Mouse (Mus musculus) forebrain, embryonic 14.5 days (tissue): ENCODE results near the gene Olfr94. TPM values are rescaled to one million over a fixed set of nuclear protein-coding genes. Genes with fewer than 3 reads are reported as not detected.
A peak's percentile ranks its signal among the peaks of the same experiment; 100 is the strongest.

Source experiments
- ATAC-seq: fragments of 200-750 bp; cut with Nextera tagmentation; 2 replicates; pipeline ENCODE4 v1.8.0; 2017; ENCODE audit warnings: mild to moderate bottlenecking, moderate library complexity
- DNase-seq: peaks from one replicate; pipeline ENCODE4 v3.0.0-alpha.2; 2015; ENCODE audit warnings: low spot score
- H3K27ac ChIP-seq: fragments of 300-500 bp; sonication (generic); 2 replicates; pipeline ENCODE4 v1.5.1; 2014; ENCODE audit warnings: low read depth, mild to moderate bottlenecking, control low read depth, low read length, moderate library complexity
- H3K27me3 ChIP-seq: fragments of 300-500 bp; sonication (generic); replicated peaks from 2 replicates; pipeline ENCODE4 v1.6.1; 2014; ENCODE audit warnings: low read length, control low read depth, mixed read lengths; ENCODE audit not compliant: control insufficient read depth, insufficient read depth
- H3K36me3 ChIP-seq: fragments of 300-500 bp; sonication (generic); 2 replicates; pipeline ENCODE4 v1.6.1; 2014; ENCODE audit warnings: low read length, control low read depth; ENCODE audit not compliant: control insufficient read depth, insufficient read depth
- H3K4me1 ChIP-seq: fragments of 300-500 bp; sonication (generic); 2 replicates; pipeline ENCODE4 v1.6.1; 2014; ENCODE audit warnings: antibody characterized with exemption, low read length, control low read depth; ENCODE audit not compliant: control insufficient read depth, insufficient read depth
- H3K4me2 ChIP-seq: fragments of 300-500 bp; sonication (generic); 2 replicates; pipeline ENCODE4 v1.6.1; 2014; ENCODE audit warnings: mild to moderate bottlenecking, control low read depth, low read length
- H3K4me3 ChIP-seq: fragments of 300-500 bp; sonication (generic); 2 replicates; pipeline ENCODE4 v1.5.1; 2014; ENCODE audit warnings: low read depth, low read length, control low read depth
- H3K9ac ChIP-seq: fragments of 300-500 bp; sonication (generic); 2 replicates; pipeline ENCODE4 v1.6.1; 2014; ENCODE audit warnings: mild to moderate bottlenecking, low read length, control low read depth, moderate library complexity
- H3K9me3 ChIP-seq: fragments of 300-500 bp; sonication (generic); replicated peaks from 2 replicates; pipeline ENCODE4 v1.6.1; 2016; ENCODE audit warnings: low read length, control low read depth, mixed read lengths; ENCODE audit not compliant: control insufficient read depth
- WGBS: fragments of 180-500 bp; shearing (Covaris S2); extraction: QIAGEN DNeasy Blood & Tissue Kit; methylation state at CpG from one replicate; pipeline ENCODE4 v1.1.7; 2014; 5-methylcytosine and 5-hydroxymethylcytosine counted together
- polyA plus RNA-seq: library from polyadenylated mRNA; unstranded; fragments of >200 nt; fragmentation: Nextera tagmentation; extraction: Ambion mirVana; gene quantifications from 2 replicates; pipeline ENCODE4 v1.2.1, GENCODE M21; 2014

Olfr94 gene
- polyA plus RNA-seq, 1 experiment from 2014 or later: not detected

GRCm38 (mm10) chr17:37190711-37191110 is 10.1 kb downstream of the Olfr94 start:
- Histone ChIP-seq H3K27me3 (no peaks in the 10 kb centered on the region), H3K9me3 (no peaks in the 10 kb centered on the region), H3K4me1 (no peaks in the 10 kb centered on the region), H3K36me3 (no peaks in the 10 kb centered on the region), H3K27ac (no peak overlapping the region), H3K4me3 (no peak overlapping the region), H3K9ac (no peak overlapping the region), H3K4me2 (no peak overlapping the region)
- DNase-seq (peak; percentile 12), ATAC-seq (no peak)
- WGBS: 29% methylated on average over 2 of the region's 2 CpGs

- 60% methylated on average over 6 of the region's 6 CpGs for WGBS
- no peak overlapping the region for H3K4me3 ChIP-seq
- no peak for ATAC-seq
Measured at GRCm38 (mm10) chr17:37185474-37185873, 15.3 kb downstream of the Olfr94 start.

GRCm38 (mm10) chr17:37161394-37161793 is 39.4 kb downstream of the Olfr94 start, which contains the start of gene Olfr93:
TSS of gene Olfr93 (minus strand) at chr17:37161494.
- no peaks in the 10 kb centered on the region for H3K9me3 ChIP-seq
- no peak within 1 kb of the TSS for H3K9ac ChIP-seq
- H3K4me2 ChIP-seq: no peak within 1 kb of the TSS
- H3K4me3 ChIP-seq: no peak within 1 kb of the TSS
- no peaks in the 10 kb centered on the region for H3K36me3 ChIP-seq
- no peak within 1 kb of the TSS for H3K27ac ChIP-seq
- DNase-seq (no peak), ATAC-seq (no peak)
- no peaks in the 10 kb centered on the region for H3K4me1 ChIP-seq
- no peaks in the 10 kb centered on the region for H3K27me3 ChIP-seq

More at GRCm38 (mm10) chr17:37185474-37185873, 15.3 kb downstream of the Olfr94 start:
- Histone ChIP-seq H3K4me2 (no peak overlapping the region), H3K27me3 (no peaks in the 10 kb centered on the region), H3K27ac (no peak overlapping the region), H3K4me1 (no peaks in the 10 kb centered on the region), H3K9ac (no peak overlapping the region), H3K36me3 (no peaks in the 10 kb centered on the region), H3K9me3 (no peaks in the 10 kb centered on the region)
- no peak for DNase-seq

Other genes with a start within 250 kb of the Olfr94 start
- gene Ppp1r11, start 249.3 kb downstream of the Olfr94 start, polyA plus RNA-seq: 188 and 228 TPM in 2 replicates
- gene Znrd1, start 242.4 kb downstream of the Olfr94 start, polyA plus RNA-seq: 78.3 and 87.9 TPM in 2 replicates
- 5.5 and 6.3 TPM in 2 replicates for gene Znrd1as, start 242.4 kb downstream of the Olfr94 start, polyA plus RNA-seq
- 0.35 TPM in 1 of 2 replicates, not detected in the other for gene 2410137M14Rik, start 219.8 kb downstream of the Olfr94 start, polyA plus RNA-seq
- 0.77 and 1.0 TPM in 2 replicates for gene H2-M5, start 211.5 kb downstream of the Olfr94 start, polyA plus RNA-seq
- gene Zfp57, start 199.8 kb downstream of the Olfr94 start, polyA plus RNA-seq: 199 and 268 TPM in 2 replicates
- 0.98 and 1.4 TPM in 2 replicates for gene Mog, start 177.6 kb downstream of the Olfr94 start, polyA plus RNA-seq
- 53.4 and 60.5 TPM in 2 replicates for gene Gabbr1, start 155.0 kb downstream of the Olfr94 start, polyA plus RNA-seq
- not detected in 2 replicates for gene Olfr90, start 112.5 kb downstream of the Olfr94 start, polyA plus RNA-seq
- not detected in 2 replicates for gene Olfr91, start 102.7 kb downstream of the Olfr94 start, polyA plus RNA-seq
- gene Olfr92, start 80.9 kb downstream of the Olfr94 start, polyA plus RNA-seq: not detected in 2 replicates
- not detected in 2 replicates for gene Olfr93, start 39.5 kb downstream of the Olfr94 start, polyA plus RNA-seq
- gene Ubd, start 7.1 kb downstream of the Olfr94 start, polyA plus RNA-seq: not detected in 2 replicates
- gene Olfr95, start 12.1 kb upstream of the Olfr94 start, polyA plus RNA-seq: not detected in 2 replicates
- gene Olfr96, start 19.2 kb upstream of the Olfr94 start, polyA plus RNA-seq: not detected in 2 replicates
- not detected in 2 replicates for gene Olfr97, start 36.3 kb upstream of the Olfr94 start, polyA plus RNA-seq
- not detected in 2 replicates for gene Olfr98, start 62.8 kb upstream of the Olfr94 start, polyA plus RNA-seq
- gene H2-M3, start 69.2 kb upstream of the Olfr94 start, polyA plus RNA-seq: 1.1 and 1.2 TPM in 2 replicates
- not detected in 2 replicates for gene Olfr99, start 82.5 kb upstream of the Olfr94 start, polyA plus RNA-seq
- not detected in 2 replicates for gene Olfr101, start 103.3 kb upstream of the Olfr94 start, polyA plus RNA-seq
- gene Olfr102, start 116.1 kb upstream of the Olfr94 start, polyA plus RNA-seq: not detected in 2 replicates
- gene Olfr103, start 138.7 kb upstream of the Olfr94 start, polyA plus RNA-seq: not detected in 2 replicates
- not detected in 2 replicates for gene Olfr104-ps, start 158.6 kb upstream of the Olfr94 start, polyA plus RNA-seq
- not detected in 2 replicates for gene Olfr105-ps, start 178.0 kb upstream of the Olfr94 start, polyA plus RNA-seq
- gene Olfr106-ps, start 189.4 kb upstream of the Olfr94 start, polyA plus RNA-seq: not detected in 2 replicates
- not detected in 2 replicates for gene Olfr107, start 198.2 kb upstream of the Olfr94 start, polyA plus RNA-seq
- gene Olfr108, start 244.5 kb upstream of the Olfr94 start, polyA plus RNA-seq: not detected in 2 replicates